Mouse (Mus musculus): Measurements from ENCODE around the gene Zmiz1.

Gene Zmiz1

GRCm38 (mm10) chr14:25474017-25474416, 15.0 kb downstream of the Zmiz1 start:
- DNase-seq = no peak

GRCm38 (mm10) chr14:25474732-25475131, 15.7 kb downstream of the Zmiz1 start:
- DNase-seq = no peak

- peak in 1 of 2 experiments; percentile 23 for DNase-seq
Measured at GRCm38 (mm10) chr14:25476048-25476447, 17.1 kb downstream of the Zmiz1 start.

GRCm38 (mm10) chr14:25476453-25476852, 17.5 kb downstream of the Zmiz1 start:
- DNase-seq = peak; percentile 75 to 83

GRCm38 (mm10) chr14:25477268-25477667, 18.3 kb downstream of the Zmiz1 start:
- DNase-seq = peak in 1 of 2 experiments; percentile 18

GRCm38 (mm10) chr14:25478257-25478656, 19.3 kb downstream of the Zmiz1 start:
- peak in 1 of 2 experiments; percentile 12 for DNase-seq

- peak; percentile 76 to 79 for DNase-seq
Measured at GRCm38 (mm10) chr14:25478755-25479154, 19.8 kb downstream of the Zmiz1 start.

GRCm38 (mm10) chr14:25479841-25480252, 20.9 kb downstream of the Zmiz1 start:
- DNase-seq = peak in 1 of 2 experiments; percentile 41

- no peak for DNase-seq
Measured at GRCm38 (mm10) chr14:25480443-25480842, 21.5 kb downstream of the Zmiz1 start.

GRCm38 (mm10) chr14:25480916-25481666, 22.1 kb downstream of the Zmiz1 start:
- DNase-seq = peak in 1 of 2 experiments; percentile 54

GRCm38 (mm10) chr14:25481667-25482331, 22.8 kb downstream of the Zmiz1 start:
- no peak for DNase-seq

- DNase-seq = no peak
Measured at GRCm38 (mm10) chr14:25482404-25482803, 23.4 kb downstream of the Zmiz1 start.

- no peak for DNase-seq
Measured at GRCm38 (mm10) chr14:25483285-25483684, 24.3 kb downstream of the Zmiz1 start.

- peak in 1 of 2 experiments; percentile 29 for DNase-seq
Measured at GRCm38 (mm10) chr14:25484049-25484448, 25.1 kb downstream of the Zmiz1 start.

GRCm38 (mm10) chr14:25486220-25486619, 27.2 kb downstream of the Zmiz1 start:
- DNase-seq = no peak

- no peak for DNase-seq
Measured at GRCm38 (mm10) chr14:25486742-25487469, 27.9 kb downstream of the Zmiz1 start.

- DNase-seq = peak in 1 of 2 experiments; percentile 63
Measured at GRCm38 (mm10) chr14:25487470-25487955, 28.5 kb downstream of the Zmiz1 start.

- DNase-seq = peak; percentile 76 to 88
Measured at GRCm38 (mm10) chr14:25488097-25488613, 29.2 kb downstream of the Zmiz1 start.

- peak; percentile 71 to 74 for DNase-seq
Measured at GRCm38 (mm10) chr14:25489336-25490078, 30.5 kb downstream of the Zmiz1 start.

GRCm38 (mm10) chr14:25491961-25492360, 33.0 kb downstream of the Zmiz1 start:
- DNase-seq = no peak

- no peak for DNase-seq
Measured at GRCm38 (mm10) chr14:25492567-25493279, 33.7 kb downstream of the Zmiz1 start.

Data from cerebellum, adult 18-20 months (tissue).